Mouse (Mus musculus) myocyte (in vitro differentiated cells): ENCODE measurements around the gene Cabp2.

Experiments
- MAX ChIP-seq: IDR thresholded peaks from one replicate; pipeline ENCODE4 v1.6.1; 2011; ENCODE audit warnings: low read depth, mild to moderate bottlenecking, control low read depth
- POLR2A ChIP-seq: IDR thresholded peaks from one replicate; pipeline ENCODE4 v1.6.1; 2011; ENCODE audit warnings: low read depth, mild to moderate bottlenecking, control low read depth, moderate library complexity; ENCODE audit not compliant: insufficient read length
- TCF12 ChIP-seq: IDR thresholded peaks from one replicate; pipeline ENCODE4 v1.6.1; 2011; ENCODE audit warnings: mild to moderate bottlenecking, control low read depth; ENCODE audit not compliant: poor library complexity, insufficient read depth, severe bottlenecking
- USF1 ChIP-seq: IDR thresholded peaks from one replicate; pipeline ENCODE4 v1.6.1; 2011; ENCODE audit warnings: low read depth, mild to moderate bottlenecking, control low read depth, moderate library complexity

DNA sequence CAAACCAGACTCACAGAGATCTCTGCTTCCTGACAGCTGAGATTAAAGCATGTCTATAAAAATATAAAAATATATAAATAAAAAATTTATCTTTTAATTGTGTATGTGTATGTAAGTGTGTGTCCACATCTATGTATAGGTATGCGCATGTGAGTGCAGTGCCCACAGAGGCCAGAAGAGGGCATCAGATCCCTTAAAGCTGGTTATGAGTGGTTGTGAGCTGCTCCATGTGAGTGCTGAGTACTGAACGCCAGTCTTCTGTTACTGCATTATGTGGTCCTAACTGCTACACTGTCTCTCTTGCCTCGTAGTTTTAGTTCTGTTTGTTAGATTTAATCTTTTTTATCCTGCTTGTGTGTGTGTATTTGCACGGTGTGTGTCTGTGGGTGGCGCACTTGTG lies 30.4 kb upstream of the Cabp2 start:
- TF ChIP-seq MAX (no peak), POLR2A (no peak), TCF12 (no peak), USF1 (no peak)
